Mouse (Mus musculus) lung, postnatal 14 days (tissue): ENCODE results near the gene Gstcd.

ENCODE experiments used
- DNase-seq: peaks from one replicate; pipeline ENCODE4 v3.0.0; 2021

Gstcd gene

DNA sequence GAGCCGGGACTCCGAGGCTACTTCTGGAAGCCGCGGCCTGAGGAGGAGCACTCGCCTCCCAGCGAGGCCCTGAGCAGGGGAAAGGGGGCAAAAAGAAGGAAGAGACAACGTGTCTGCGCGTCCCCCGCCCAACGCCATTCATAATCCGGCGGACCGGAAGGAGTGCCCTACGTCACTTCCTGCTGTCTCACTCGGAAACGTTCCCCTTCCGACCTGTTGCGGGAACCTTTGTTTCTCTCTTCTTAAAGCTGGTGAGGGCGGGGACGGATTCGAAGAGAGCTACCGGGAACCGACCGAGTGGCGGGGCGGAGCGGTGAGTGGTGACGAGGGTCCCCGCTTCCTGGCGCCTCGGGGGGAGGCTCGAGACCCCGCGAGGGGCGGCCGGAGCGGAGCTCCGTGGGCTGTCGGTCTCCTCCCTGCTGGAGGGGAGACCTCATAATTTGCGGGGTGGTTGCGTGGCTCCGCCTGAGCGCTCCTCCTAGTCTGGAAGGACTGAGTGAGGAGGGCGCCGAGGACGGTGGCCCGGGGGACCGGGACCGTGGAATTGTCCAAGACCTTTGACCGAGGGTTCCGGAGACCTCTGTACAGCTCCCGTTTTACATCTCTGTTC is at the start of gene Gstcd, which contains the start of gene Ints12:
Gene Gstcd (minus strand): TSS at position 370 of the 610 bp plus-strand sequence.
Gene Ints12 (plus strand): TSS at position 177 of the 610 bp plus-strand sequence.
- peak; percentile 94 for DNase-seq

DNA sequence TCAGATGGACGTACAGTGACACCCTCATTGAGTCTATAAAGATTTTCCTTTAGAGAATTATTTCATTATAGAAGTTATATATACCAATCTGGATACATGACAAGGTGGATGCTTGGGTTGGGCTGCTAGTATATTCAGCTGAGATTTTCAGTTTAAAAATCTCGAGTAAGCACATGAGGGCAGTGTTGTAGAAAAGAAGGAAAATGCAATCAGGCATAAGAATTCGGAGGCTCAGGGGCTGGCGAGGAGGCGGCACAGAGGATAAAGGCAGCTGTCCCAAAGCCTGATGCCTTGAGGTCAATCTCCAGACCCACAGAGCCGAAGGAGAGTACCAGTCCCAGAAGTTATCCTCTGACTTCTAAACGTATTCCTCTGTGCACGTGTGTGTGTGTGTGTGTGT is 40.8 kb upstream of the Gstcd start:
- no peak for DNase-seq

DNA sequence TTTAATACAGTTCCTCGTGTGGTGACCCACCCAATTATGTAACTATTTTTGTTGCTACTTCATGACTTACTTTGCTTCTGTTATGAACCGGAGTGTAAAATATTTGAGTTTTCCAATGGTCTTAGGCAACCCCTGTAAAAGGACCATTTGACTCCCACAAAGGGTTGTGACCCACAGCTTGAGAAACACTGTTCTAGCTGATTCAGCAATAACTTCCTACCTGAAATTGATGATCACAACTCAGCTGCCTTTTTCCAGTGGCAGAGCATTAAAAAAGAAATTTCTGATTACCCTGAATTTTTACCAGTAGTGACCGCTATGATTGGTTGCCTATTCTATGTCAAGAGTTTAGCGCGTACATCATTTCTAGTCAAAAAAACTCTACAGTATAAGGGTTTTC is 39.5 kb upstream of the Gstcd start:
- no peak for DNase-seq

DNA sequence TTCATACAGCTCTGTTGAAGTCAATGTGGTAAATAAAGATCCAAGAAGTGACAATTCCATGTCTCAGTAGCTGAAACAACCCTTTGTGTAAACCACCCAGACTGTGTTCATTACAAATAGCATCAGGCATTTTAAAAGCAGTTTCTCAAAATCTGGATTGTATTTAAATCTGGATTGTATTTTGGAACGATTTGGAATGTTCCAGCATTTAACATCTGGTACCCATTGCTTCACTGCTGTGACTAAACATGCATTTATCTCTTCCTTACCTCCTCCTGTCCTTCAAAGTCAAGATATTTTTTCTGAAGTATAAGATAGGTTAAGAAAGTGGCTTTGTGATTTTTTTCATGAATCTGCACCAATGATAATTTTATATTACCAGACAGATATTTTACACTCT is 21.4 kb upstream of the Gstcd start:
- DNase-seq = no peak

DNA sequence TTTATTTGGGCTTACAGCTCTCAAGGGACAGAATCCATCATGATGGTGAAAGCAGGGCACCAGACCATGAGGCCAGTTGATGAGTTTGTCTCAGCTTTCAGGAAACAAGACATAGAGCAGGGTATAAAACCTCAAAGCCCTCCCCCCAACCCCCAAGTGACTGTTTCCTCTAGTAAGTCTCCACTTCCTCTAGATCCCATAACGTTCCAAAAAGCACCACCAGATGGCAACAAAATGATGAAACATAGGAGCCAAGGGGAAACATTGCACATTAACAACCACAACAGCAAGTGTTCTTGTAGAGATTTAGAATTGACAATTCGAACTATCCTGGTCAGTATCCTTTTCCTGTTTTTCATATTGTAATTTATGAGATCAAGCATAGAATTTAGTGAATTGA is 19.9 kb upstream of the Gstcd start:
- DNase-seq = no peak

DNA sequence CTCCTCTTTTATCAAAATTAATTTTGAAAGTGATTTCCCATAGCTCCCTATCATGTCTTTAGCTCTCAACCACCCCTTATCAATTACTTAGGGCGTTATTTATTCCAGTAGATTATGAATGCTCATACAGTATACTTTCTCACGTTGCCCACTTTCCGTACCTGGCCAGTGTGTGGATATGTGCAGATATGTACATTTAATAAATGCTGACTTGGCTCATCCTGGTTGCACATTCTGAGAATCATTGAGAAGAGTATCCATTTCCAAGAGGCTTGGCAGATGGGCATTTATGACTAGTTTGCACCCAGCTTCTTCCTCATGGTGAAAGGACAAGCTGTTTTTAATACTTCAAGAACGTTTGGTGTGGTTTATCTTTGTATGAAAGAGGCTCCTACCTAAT is 18.0 kb upstream of the Gstcd start:
- DNase-seq = no peak

DNA sequence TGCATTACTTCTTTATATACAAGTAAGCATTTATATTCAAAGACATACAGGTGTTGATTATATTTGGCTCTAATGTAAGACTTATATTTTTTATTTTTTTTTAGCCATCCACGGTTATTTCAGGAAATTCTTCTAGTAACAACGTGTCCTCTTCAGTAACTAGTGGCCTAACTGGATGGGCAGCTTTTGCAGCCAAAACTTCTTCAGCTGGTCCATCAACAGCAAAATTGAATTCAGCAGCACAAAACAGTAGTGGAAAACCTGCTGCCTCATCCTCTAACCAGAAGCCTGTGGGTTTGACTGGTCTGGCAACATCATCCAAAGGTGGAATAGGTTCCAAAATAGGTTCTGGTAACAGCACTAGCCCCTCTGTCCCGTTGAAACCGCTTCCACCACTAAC is 16.9 kb upstream of the Gstcd start:
- peak; percentile 51 for DNase-seq

DNA sequence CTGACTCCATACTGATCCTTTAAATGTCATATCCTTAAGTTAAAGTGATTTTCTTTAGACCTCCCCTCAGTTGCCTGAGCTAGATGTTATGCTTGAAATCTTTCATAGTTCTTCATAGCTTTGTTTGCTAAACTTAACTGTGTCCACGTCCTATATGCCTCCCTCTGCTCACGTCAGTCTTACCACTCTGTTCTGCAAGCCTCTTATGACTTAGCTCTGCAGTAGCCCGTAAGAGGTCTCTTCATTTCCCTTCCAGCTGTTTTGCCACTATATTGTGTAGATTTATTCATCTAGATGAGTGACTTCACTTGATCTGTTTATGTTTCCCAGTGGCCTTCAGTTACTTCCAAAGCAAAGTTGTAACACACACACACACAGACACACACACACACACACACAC is 12.6 kb upstream of the Gstcd start:
- DNase-seq = no peak

DNA sequence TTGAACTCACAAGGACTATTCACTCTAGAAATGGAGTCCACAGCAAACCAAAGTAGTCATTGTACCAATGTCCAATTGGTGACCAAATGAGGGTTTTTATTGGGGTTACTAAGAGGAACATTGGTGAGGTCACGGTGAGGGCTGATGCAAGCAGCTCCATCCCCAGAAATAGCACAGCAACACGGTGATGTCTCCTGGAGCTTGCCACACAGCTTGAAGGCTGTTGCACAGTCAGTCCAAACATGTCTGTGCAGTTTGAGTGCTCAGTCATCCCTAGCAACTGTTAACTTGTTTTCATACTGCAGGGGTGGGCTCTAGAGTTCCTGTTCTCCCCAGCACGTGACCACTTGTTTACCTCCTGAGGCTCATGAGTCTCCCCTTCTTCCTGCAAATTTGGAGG is 11.9 kb upstream of the Gstcd start:
- DNase-seq = no peak

DNA sequence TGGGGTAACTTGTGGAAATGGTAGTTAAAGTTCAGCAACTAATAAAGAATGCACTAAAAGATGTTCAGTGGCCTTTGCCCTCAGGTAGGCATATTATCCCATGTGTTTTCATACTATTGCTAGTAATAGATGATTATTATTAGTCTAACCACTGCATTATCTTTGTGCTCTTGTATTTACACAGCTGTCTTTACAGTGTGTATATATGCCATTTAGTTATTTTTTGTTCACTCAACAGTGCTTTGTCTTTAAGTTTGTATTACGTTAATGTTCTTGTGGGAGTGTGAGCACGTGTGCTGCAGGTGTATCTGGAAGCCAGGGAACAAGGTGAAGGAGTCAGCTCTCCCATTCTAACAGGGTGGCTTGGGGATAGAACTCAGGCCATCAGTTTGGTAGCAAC is 7.1 kb upstream of the Gstcd start:
- DNase-seq = no peak

DNA sequence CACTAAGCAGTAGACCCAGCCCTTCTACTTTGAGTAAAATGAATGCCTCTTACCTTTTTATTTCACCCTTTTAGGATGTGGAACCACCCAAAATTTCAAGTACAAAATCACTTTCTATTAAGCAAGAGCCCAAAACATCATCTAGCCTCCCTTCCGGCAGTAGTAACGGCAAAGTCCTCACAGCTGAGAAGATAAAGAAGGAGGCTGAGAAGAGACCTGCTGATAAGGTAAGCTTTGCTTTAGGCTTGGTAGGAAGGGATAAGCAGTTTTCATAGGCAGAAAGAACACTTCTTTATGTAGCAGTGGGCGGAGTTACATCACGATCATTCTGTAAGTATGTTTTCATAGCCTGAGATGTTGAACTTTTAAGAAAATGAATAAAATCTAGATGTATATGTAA is 6.5 kb upstream of the Gstcd start:
- no peak for DNase-seq

DNA sequence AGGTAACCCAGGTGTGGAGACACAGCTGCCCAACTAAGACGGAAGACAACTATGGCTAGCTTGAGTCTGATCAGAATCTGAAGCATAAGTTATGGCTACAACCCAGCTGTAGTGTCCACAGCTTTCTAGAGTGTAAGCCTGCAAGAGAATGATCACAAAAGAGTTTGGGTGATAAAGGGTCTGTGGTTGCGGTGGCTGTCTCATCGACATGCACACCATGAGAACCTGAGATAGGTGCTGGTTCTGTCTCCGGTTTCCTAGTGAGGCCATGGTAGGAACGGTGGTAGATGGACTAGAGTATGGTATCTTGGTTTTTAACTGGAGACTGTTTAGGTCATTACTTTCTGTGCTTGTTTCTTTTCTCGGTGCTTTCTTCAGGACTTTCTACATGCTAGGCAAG is 6.1 kb upstream of the Gstcd start:
- DNase-seq = no peak

DNA sequence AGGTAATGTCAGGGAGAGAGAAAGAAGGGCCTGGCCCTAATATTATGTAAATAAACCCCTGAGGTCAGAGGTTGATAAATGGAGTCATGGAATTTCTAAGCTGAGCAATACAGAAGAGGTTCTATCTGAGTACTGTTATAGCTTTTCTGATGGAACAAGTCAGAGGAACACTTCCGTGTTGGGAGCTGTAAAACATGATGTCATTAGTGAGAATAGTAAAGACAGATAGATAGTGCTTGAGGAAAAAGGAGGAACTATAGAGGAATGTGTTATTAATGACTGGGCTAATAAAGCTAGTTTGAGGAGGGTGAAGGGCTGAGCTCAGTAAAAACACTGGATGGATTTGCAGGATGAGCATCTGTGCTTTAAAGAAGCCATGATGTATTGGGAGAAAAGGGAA is 2.5 kb upstream of the Gstcd start:
- DNase-seq = no peak

DNA sequence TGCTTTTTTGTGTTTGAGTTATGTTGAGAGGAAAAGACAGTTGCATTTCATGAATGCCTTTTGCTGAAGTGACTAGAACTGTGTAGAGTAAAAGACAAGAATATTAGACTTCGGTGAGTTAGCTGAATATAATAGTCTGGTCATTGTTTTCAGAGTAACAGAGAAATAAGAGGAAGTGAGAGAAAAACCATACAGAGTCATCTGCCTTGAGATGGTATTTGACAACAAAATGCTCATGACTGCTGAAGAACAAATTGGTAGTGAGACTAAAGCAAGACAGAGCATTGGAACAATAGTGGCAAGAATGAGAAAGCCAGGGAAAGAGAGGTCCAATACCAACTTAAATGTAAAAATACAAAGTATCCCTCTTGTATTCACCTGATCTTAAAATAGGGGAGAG is 1.1 kb upstream of the Gstcd start:
- no peak for DNase-seq

DNA sequence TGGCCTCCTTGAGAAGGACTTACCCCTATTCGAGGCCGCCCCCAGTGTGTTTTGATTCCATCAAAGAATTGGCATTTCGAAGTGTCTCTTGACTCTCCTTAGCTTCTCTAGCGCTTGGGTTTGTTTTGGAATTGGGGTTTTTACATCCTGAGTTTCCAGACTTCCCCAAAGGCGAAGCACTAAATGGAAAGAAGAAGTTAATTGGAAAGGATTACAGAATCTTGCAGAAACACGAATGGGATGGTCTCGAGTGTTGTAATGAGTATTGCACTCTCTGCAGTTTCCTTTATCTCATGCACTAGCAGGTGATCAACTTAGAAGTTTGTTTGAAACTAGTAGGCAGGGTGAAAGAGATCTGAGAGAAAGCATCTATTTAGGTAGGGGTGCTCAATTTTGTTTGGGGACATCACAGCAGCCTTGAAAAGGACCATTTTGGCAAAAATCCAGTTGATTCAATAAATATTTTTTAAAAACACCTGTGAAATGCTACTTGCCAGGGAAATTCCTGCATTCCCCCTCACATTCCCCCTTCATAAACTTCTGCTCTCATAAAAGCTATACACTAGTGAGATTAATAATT is 531 bp upstream of the Gstcd start:
- no peak for DNase-seq

DNA sequence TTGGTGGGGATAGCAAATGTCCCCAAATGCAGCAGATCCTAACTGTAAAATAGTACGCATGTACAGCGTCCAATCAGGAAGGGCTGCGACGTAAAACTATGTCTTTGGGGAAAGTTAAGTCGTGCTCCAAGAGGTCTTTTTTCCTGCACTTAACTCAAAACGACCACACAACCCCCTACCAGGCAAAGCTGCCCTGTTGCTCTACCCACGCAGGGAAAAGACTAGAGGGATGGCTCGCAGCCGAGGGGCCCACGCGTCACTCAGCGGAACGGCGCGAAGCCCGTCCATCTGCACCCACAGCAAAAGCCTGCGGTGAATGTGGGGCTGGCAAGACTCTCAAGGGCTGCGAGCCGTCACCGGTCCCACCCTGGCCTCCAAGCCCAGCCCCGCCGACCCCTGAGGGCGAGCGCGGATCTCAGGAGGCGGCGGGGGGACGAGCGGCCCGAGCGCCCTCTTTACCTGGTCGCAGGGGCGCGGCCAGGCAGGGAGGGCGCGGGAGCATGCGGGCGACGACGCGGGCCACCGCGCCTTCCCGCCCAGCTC is 641 bp downstream of the Gstcd start:
- no peak for DNase-seq

DNA sequence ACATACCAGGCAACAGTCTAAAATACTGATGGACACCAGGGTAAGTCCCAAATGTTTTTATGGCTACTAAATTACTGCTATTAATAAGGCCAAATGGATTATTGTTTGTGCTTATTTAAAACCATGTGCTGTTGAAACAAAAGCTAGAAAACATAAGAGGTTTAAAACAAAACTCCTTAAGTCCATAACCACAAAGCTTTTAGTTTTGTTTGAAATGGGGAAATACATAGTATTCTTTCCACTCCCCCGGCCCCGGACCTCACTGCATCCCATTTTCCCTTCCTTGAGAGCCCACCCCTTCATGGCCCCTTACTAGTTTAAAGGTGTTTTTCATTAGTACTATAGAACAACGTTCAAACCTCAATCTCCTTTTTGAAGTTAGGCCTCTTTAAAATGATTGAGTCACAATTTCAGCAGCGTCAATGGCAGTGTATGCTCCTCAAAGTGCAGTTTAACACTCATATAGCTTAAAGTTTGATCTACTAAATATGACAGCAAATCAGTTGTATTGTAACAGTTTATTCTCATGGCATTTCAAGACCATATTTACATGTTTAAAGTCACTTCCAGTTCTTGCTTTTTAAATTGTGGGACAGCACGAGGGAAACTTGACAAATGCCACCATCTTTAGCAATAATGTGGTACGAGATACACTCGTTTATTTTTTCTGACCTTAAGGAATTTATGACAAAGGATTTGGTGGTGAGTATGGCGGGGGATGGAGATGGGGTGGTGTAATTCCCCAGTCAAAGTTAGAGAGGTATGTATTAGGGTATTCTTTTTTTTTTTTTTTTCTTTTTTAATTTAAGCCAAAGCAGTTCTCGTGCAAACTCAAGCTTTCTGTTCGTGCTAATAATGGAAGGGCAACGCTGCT is 1.3 kb downstream of the Gstcd start:
- no peak for DNase-seq

DNA sequence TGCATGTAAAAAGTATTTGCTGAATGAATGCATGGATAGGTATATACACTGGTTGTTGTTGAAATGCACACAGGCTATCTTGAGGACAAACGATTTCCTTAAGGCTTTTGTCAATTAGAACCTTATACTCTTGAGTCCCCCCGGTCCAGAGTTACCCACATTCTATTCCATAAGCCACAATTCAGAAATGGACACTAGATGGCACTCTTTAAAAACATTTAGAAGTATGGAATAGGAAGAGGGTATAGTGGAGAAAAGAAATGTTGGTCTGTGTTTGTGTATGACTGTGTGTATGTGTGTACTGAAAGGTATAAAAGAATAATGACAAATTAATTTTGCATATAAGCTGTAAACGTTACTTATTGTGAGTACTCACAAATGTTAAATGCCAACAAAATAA is 6.0 kb downstream of the Gstcd start:
- no peak for DNase-seq

DNA sequence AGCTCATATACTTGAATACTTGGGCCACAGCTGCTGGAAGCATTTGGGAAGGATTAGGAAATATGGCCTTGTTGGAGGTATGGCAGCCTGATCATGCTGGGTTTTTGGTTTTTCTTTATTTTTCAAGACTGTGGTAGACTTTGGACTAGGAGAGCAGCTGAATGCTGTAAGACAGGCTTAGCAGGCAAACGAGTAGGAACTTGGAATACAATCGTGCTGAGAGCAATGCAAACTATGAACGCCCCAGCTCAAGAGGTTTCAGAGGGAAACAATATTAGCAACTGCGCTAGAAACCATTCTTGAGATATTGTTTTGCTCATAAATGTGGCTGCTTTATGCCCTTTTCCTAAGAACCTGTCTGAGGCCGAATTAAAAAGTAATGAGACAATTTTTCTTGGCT is 9.1 kb downstream of the Gstcd start:
- no peak for DNase-seq

DNA sequence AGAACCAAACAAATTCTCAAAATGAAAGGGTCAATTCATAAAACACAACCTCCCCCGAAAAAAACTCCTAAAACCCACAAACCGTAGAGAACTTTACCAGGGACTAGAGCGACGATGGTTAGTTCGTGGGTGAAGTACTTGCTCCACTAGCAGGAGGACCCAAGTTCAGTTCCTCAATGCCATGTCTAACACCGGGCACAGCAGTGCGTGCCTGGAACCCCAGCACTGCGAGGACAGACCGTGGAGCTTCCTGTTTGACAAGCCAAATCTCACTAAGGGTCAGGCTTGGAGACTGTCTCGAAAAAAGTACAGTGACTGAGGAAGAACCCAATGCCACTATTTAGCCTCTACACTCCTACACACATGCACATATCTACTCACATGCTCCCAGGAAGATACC is 16.3 kb downstream of the Gstcd start:
- no peak for DNase-seq

DNA sequence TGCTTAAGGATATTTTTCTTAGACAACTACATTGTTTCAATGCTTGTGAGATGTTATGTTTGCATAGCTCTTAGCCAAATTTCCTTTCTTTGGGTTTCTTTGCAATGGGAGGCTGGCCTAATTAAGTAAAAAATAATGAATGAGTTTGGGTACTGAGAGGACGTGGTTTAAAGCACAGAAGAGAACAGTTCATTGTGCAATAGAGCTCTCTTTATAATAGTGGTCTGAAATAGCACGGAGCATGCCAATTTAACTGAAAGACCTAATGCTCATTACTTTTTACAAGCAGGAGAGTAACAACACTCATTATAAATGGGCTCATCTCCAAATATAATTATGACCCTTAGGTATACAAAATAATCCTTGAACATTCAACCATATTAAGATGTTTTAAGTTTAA is 39.8 kb downstream of the Gstcd start:
- no peak for DNase-seq

DNA sequence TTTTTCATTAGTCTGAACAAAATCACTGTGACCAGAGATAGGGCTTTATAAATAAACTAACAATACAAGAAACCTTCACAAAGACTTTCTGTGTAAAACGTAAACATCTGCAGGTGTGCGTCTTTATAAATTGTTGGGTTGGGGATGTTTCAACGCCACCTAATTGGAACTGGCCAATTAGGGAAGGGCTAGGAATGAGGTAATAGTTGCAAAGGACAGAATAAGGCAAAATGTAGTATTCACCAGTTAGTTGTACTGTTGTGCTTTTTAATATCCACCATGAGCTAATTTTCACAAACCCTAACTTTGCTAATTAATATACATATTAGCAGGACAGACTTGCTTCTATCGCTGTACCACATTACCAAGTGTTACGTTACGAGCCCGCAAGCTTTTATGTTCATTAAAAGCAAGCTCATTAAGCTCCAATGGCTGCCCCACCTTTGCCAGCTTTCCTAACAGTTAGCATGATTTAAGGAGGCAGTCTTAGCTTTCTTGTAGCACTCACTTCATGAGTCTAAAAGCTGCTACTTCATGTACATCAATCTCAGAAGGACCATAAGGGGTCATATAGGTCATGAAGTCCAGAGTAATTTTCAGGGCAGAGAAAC is 58.6 kb downstream of the Gstcd start:
- no peak for DNase-seq

DNA sequence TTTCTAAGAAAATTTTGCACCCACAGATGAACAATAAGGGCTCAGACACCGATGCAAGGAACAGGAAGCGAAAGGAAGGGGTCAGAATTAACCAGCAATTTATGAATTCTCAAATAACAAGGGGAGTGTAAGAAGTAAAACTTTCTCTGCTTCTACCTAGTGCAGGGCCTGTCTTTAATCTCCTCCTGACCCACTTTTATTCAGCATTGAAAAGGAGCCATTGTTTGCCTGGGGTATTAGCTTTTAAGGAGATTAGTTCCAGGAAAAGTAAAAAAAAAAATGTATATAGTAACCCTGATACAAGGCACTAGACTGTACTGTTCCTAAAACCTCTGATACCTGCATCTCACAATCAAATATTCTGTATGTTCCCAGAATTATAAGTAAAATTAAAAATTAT is 64.9 kb downstream of the Gstcd start:
- no peak for DNase-seq

DNA sequence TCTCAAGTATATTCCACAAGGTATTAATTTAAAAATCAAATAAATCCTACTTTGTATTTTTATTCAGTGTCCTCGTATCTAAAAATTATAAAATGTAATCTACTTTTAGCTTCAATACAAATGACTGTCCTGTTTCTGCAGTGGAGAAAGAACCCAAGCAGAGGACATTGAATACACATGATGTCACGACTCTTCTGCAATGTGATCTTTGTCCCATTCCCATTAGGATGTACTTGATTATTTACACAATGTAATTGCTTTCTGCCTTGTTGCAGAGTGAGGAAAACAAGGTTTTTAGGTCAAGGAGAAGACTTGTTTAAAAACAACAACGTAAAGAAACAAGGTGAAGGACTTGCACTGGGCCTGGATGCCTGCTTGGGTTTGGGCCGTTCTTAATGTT is 84.6 kb downstream of the Gstcd start:
- DNase-seq = no peak
